Mouse (Mus musculus) neural tube, embryonic 10.5 days (tissue): ENCODE measurements around the gene Car9.
A peak's percentile ranks its signal among the peaks of the same experiment; 100 is the strongest.

ENCODE experiments used
- DNase-seq: peaks from one replicate; pipeline ENCODE4 v3.0.0-alpha.2; 2017; ENCODE audit warnings: low spot score; ENCODE audit errors: extremely low spot score

Gene Car9

GRCm38 (mm10) chr4:43493186-43493845 is 13.4 kb upstream of the Car9 start:
- DNase-seq, result peak; percentile 98

GRCm38 (mm10) chr4:43493846-43494240 is 12.9 kb upstream of the Car9 start:
- no peak for DNase-seq

GRCm38 (mm10) chr4:43496587-43496986 is 10.2 kb upstream of the Car9 start:
- no peak for DNase-seq

- no peak for DNase-seq
Measured at GRCm38 (mm10) chr4:43497405-43497804, 9.4 kb upstream of the Car9 start.

- no peak for DNase-seq
Measured at GRCm38 (mm10) chr4:43497946-43498345, 8.8 kb upstream of the Car9 start.

- DNase-seq, result no peak
Measured at GRCm38 (mm10) chr4:43498983-43499382, 7.8 kb upstream of the Car9 start.

- peak; percentile 86 for DNase-seq
Measured at GRCm38 (mm10) chr4:43499407-43500333, 7.1 kb upstream of the Car9 start, which contains the start of gene Arhgef39. Arhgef39 (minus strand) TSS chr4:43499695.

- no peak for DNase-seq
Measured at GRCm38 (mm10) chr4:43503041-43503440, 3.7 kb upstream of the Car9 start.

GRCm38 (mm10) chr4:43503506-43503905 is 3.3 kb upstream of the Car9 start:
- no peak for DNase-seq

- DNase-seq, result no peak
Measured at GRCm38 (mm10) chr4:43504269-43504668, 2.5 kb upstream of the Car9 start.

GRCm38 (mm10) chr4:43506074-43506473 is 692 bp upstream of the Car9 start:
- DNase-seq, result no peak

GRCm38 (mm10) chr4:43507938-43508665 is 1.3 kb downstream of the Car9 start:
- no peak for DNase-seq

GRCm38 (mm10) chr4:43508666-43508997 is 1.9 kb downstream of the Car9 start:
- peak; percentile 62 for DNase-seq

GRCm38 (mm10) chr4:43509109-43509508 is 2.3 kb downstream of the Car9 start:
- no peak for DNase-seq

- DNase-seq, result no peak
Measured at GRCm38 (mm10) chr4:43511675-43512454, 5.1 kb downstream of the Car9 start.

GRCm38 (mm10) chr4:43512653-43513052 is 5.9 kb downstream of the Car9 start:
- no peak for DNase-seq

GRCm38 (mm10) chr4:43513300-43513699 is 6.5 kb downstream of the Car9 start:
- no peak for DNase-seq

GRCm38 (mm10) chr4:43513791-43514190 is 7.0 kb downstream of the Car9 start:
- no peak for DNase-seq

GRCm38 (mm10) chr4:43515764-43516708 is 9.3 kb downstream of the Car9 start:
- no peak for DNase-seq

- peak; percentile 33 for DNase-seq
Measured at GRCm38 (mm10) chr4:43519551-43519950, 12.8 kb downstream of the Car9 start.
